Mouse (Mus musculus) thymus, adult 2 months (tissue): Measurements from ENCODE around the gene Tbx4.

Source experiments
- CTCF ChIP-seq: fragments of 200-500 bp; IDR thresholded peaks from 2 replicates; pipeline ENCODE4 v1.5.1; 2012; ENCODE audit warnings: mild to moderate bottlenecking, control low read depth, low read length, moderate library complexity, borderline replicate concordance; ENCODE audit not compliant: control insufficient read depth, poor library complexity, insufficient read depth; ENCODE audit errors: extremely low read depth
- POLR2A ChIP-seq: fragments of 200-500 bp; IDR thresholded peaks from 2 replicates; pipeline ENCODE4 v1.6.1; 2012; ENCODE audit warnings: mild to moderate bottlenecking, low read length, control low read depth, moderate library complexity; ENCODE audit not compliant: control insufficient read depth, poor library complexity, insufficient read depth; ENCODE audit errors: extremely low read depth

- TF ChIP-seq CTCF: no peak
- TF ChIP-seq POLR2A: no peak
Observed at GRCm38 (mm10) chr11:85890563-85890845, 4.3 kb downstream of the Tbx4 start.
